Mouse (Mus musculus) cortical plate, adult 2 months (tissue): ENCODE measurements at regions not wholly inside any gene's neighbourhood (a gene's known extent, or its start where the extent isn't known, plus 50 kb on each side); places are given as distances from the start of the nearest gene placed in this dataset.

ENCODE experiments used
- CTCF ChIP-seq: fragments of 200-500 bp; IDR thresholded peaks from 2 replicates; pipeline ENCODE4 v1.5.1; 2011; ENCODE audit warnings: mild to moderate bottlenecking, control low read depth, low read length; ENCODE audit not compliant: insufficient read depth; ENCODE audit errors: extremely low read depth
- POLR2A ChIP-seq: fragments of 200-500 bp; IDR thresholded peaks from 2 replicates; pipeline ENCODE4 v1.6.1; 2011; ENCODE audit warnings: mild to moderate bottlenecking, low read length, control low read depth; ENCODE audit not compliant: insufficient read depth; ENCODE audit errors: extremely low read depth

DNA sequence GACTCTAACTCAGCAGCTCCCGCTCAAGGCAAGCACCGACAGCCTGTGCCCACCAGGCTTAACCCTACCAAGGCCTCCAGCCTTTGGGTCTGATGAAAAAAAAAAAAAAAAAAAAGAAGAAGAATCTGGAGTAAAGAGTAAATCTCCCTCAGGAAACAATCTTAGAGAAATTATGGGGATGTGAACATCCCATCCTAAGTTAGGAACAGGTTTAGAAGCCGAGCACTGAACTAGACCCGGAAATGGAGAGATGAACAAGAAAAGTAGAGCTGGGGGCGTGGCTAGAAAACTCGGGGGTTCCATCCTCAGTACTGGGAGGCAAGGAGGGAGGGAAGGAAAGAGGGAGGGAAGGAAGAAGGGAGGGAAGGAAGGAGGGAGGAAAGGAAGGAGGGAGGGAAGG lies 92.5 kb upstream of the Mgme1 start:
- TF ChIP-seq CTCF (no peak), POLR2A (no peak)
